Mouse (Mus musculus): ENCODE data around the gene Sash3.
"Not testable (repeated sequence)": the region's sequence is repeated elsewhere in the genome, so short reads cannot be mapped to it uniquely, and the experiment has no call there.

DNA sequence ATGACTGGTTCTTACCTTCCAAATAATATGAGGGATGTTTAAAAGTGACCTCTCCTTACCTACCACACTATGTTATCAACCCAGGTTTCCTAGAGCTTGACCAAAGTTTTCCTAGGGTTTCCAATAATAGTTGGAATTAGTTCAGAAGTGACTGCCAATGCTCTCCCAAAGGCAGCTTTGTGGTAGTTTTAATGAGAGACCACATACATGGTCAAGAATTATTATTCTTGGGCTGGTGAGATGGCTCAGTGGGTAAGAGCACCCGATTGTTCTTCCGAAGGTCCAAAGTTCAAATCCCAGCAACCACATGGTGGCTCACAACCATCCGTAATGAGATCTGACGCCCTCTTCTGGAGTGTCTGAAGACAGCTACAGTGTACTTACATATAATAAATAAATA is 63.5 kb downstream of the Sash3 start:
- TF ChIP-seq CTCF (IDR thresholded peaks at IDR 0.05; ENCODE audit: insufficient read depth, low read length); POLR2A (IDR thresholded peaks at IDR 0.05; ENCODE audit: borderline replicate concordance, extremely low read depth, low read depth, low read length): not testable (repeated sequence)

Measured in lung, adult 2 months (tissue).